22 mouse cellular contexts compared by ENCODE assay signal in the genomic region with DNA sequence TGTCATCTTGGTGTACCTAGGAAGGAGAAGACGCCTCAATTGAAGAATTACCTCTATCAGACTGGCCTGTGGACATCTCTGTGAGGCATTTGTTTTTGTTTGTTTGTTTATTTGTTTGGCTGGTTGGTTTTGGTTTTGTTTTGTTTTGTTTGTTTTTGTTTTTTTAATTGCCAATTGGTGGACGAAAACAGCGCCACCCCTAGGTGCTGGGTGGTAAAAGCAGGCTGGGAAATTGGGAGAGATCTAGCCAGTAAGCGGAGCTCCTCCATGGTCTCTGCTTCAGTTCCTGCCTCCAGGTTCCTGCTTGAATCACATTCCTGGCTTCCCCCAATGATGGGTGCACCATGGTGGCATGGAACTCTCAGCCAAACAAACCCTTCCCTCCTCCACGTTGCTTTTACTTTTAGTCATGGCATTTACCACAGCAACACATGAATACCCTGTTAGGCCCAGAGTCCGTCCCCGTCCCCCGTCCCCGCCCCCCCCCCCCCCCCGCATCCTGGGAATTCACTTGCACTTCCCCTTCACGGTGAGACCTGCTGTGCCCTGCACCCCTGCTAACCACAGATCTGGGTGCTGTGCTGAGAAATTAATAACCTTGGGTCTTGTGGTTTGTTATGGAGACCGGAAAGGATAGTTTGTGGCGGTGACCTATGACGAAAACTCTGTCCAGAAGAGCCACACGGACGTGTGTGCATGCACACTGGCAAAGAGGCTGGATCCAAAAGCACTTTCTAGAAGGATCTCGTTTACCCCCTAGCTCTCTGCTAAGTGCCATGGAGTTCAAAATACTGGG. TPM values are rescaled to one million over a fixed set of nuclear protein-coding genes. Genes with fewer than 3 reads are reported as not detected.
DNase-seq lines count a peak whose midpoint lies in the region; ATAC-seq and TF ChIP-seq lines count a peak whose summit lies in the region.
"Had no signal": no experiment of that assay in that cellular context is flagged by ENCODE, and none has a peak within 500 bp of the region (broad histone marks: within the 10 kb centered on the region; RNA-seq: fewer than 3 reads in every experiment).

No protein-coding gene starts in this region.

- peak; percentile 5 for DNase-seq in gastrocnemius, adult 2 months
- DNase-seq in gastrocnemius, postnatal 14 days: no peak
- DNase-seq in lung, adult 2 months: no peak
- DNase-seq in lung, postnatal 25 days (ENCODE audit: low spot score): no peak
- DNase-seq in G1E (ENCODE audit: low spot score) (peak; percentile 44), adipocyte (ENCODE audit: low spot score) (no peak)
- DNase-seq: adrenal gland, postnatal 36 days; cerebellum, adult 9-10 months; gastrocnemius, postnatal 10 days; heart, postnatal 14 days; kidney, adult 18-20 months; kidney, postnatal 25 days; layer of hippocampus, postnatal 36 days; left cerebral cortex, postnatal 4 days; lung, postnatal 4 days; thymus, adult 18-20 months had no signal

- no peak overlapping the region for H3K4me3 ChIP-seq in gastrocnemius, adult 2 months
- H3K4me3 ChIP-seq in lung, adult 2 months (replicated peaks; ENCODE audit: extremely low read depth, low read depth, low read length): no peak overlapping the region
- no peak overlapping the region; the same call in 1 of the 2 replicates for H3K4me3 ChIP-seq in G1E (ENCODE audit: low read depth, low read length)
- peak overlapping the region; percentile 81 for H3K4me3 ChIP-seq in megakaryocyte, embryonic 14.5 days (replicated peaks)
- no peak overlapping the region for H3K4me3 ChIP-seq in heart, embryonic 12.5 days
- H3K4me3 ChIP-seq: heart, embryonic 10.5 days; midbrain, embryonic 13.5 days had no signal

- TF ChIP-seq CTCF in gastrocnemius, adult 2 months (IDR thresholded peaks at IDR 0.05): peak; percentile 13; the same call in 1 of the 2 replicates
- TF ChIP-seq CTCF in lung, adult 2 months (IDR thresholded peaks at IDR 0.05; ENCODE audit: insufficient read depth, low read length): 0 out of 2 replicates have a peak, but pooled peaks have one; percentile 1
- TF ChIP-seq CTCF in G1E (IDR thresholded peaks at IDR 0.05; ENCODE audit: low read depth, low read length): no peak

- H3K4me1 ChIP-seq in lung, adult 2 months (ENCODE audit: control insufficient read depth, insufficient read depth, low read length): peaks cover 74% of the 10 kb centered on the region
- H3K4me1 ChIP-seq in G1E (ENCODE audit: insufficient read depth, low read depth, low read length): peaks cover 89% of the 10 kb centered on the region
- peaks cover 93% of the 10 kb centered on the region for H3K4me1 ChIP-seq in megakaryocyte, embryonic 14.5 days
- peaks cover 57% of the 10 kb centered on the region for H3K4me1 ChIP-seq in heart, embryonic 12.5 days (replicated peaks)

- H3K27me3 ChIP-seq in G1E (ENCODE audit: insufficient read depth, low read length): no peaks in the 10 kb centered on the region
- H3K27me3 ChIP-seq in megakaryocyte, embryonic 14.5 days (replicated peaks): no peaks in the 10 kb centered on the region
- no peaks in the 10 kb centered on the region for H3K27me3 ChIP-seq in heart, embryonic 12.5 days (replicated peaks)
- H3K27me3 ChIP-seq: midbrain, embryonic 13.5 days had no signal

- peaks cover 90% of the 10 kb centered on the region for H3K36me3 ChIP-seq in G1E (replicated peaks)
- peaks cover 11% of the 10 kb centered on the region for H3K36me3 ChIP-seq in megakaryocyte, embryonic 14.5 days (replicated peaks; ENCODE audit: low read length)
- H3K36me3 ChIP-seq in heart, embryonic 12.5 days: peaks cover 13% of the 10 kb centered on the region

- intact Hi-C loops in gastrocnemius, adult 2 months (cut with DNase I): no loop called here
- intact Hi-C loops in gastrocnemius, postnatal 14 days (cut with DNase I; ENCODE audit: low total_unique reads): no loop called here

- no peak for TF ChIP-seq POLR2A in lung, adult 2 months (IDR thresholded peaks at IDR 0.05; ENCODE audit: borderline replicate concordance, extremely low read depth, low read depth, low read length)

- WGBS in lung, adult 2 months: 65% methylated on average over 17 of the region's 17 CpGs
- 84% methylated on average over 17 of the region's 17 CpGs for WGBS in heart, embryonic 12.5 days

- H3K4me2 ChIP-seq in heart, embryonic 12.5 days: no peak overlapping the region
- H3K4me2 ChIP-seq: liver, embryonic 11.5 days; midbrain, embryonic 13.5 days had no signal

- peak; percentile 43 for ATAC-seq in G1E (ENCODE audit: extremely low read depth, insufficient number of reproducible peaks, low FRiP score, poor library complexity, severe bottlenecking)
- ATAC-seq in heart, embryonic 12.5 days (ENCODE audit: insufficient number of reproducible peaks, low FRiP score): no peak
- ATAC-seq: hindbrain, embryonic 16.5 days; midbrain, embryonic 13.5 days had no signal

- H3K9ac ChIP-seq in heart, embryonic 12.5 days: no peak overlapping the region
- H3K9ac ChIP-seq: midbrain, embryonic 13.5 days had no signal

- no peaks in the 10 kb centered on the region for H3K9me3 ChIP-seq in G1E (replicated peaks)
- no peaks in the 10 kb centered on the region for H3K9me3 ChIP-seq in megakaryocyte, embryonic 14.5 days
- H3K9me3 ChIP-seq in heart, embryonic 12.5 days (replicated peaks): no peaks in the 10 kb centered on the region; the same call in 1 of the 2 replicates
- H3K9me3 ChIP-seq: heart, embryonic 10.5 days; midbrain, embryonic 13.5 days had no signal

- H3K27ac ChIP-seq in gastrocnemius, adult 2 months: peak overlapping the region; percentile 20; the same call in 1 of the 2 replicates
- H3K27ac ChIP-seq in heart, embryonic 12.5 days (ENCODE audit: poor library complexity, severe bottlenecking): no peak overlapping the region
- H3K27ac ChIP-seq: midbrain, embryonic 13.5 days had no signal

RNA-seq across cellular contexts. Expression of gene Hdac7, which starts 27.9 kb away (rescaled TPM):
- total RNA-seq in gastrocnemius, adult 2 months (2021): 10 to 100 TPM; 10.2 to 11.6 TPM
- 10 to 100 TPM; 18.2 to 23.3 TPM for total RNA-seq in gastrocnemius, postnatal 14 days (2021)
- polyA plus RNA-seq in lung, adult 2 months (2012; rRNA removed): 254 and 294 TPM in 2 replicates
- total RNA-seq in G1E (2014; fragmentation: Nextera tagmentation) (20.4 and 21.1 TPM in 2 replicates), G1E (2017) (3.0 and 3.9 TPM in 2 replicates)
- 117 and 164 TPM in 2 replicates for polyA plus RNA-seq in G1E (2012)
- 26.8 and 31.2 TPM in 2 replicates for polyA plus RNA-seq in megakaryocyte, embryonic 14.5 days (2012; ENCODE audit: insufficient read depth, low replicate concordance)
- 27.4 and 27.8 TPM in 2 replicates for polyA plus RNA-seq in heart, embryonic 12.5 days (2016; fragmentation: Nextera tagmentation; extraction: Ambion mirVana)

RNA-seq across cellular contexts. Expression of gene Slc48a1, which starts 38.1 kb away (rescaled TPM):
- total RNA-seq in gastrocnemius, adult 2 months (2021): 10 to 100 TPM; 44.5 to 47.1 TPM
- 10 to 100 TPM; 39.9 to 40.3 TPM for total RNA-seq in gastrocnemius, postnatal 14 days (2021)
- polyA plus RNA-seq in lung, adult 2 months (2012; rRNA removed): 158 and 174 TPM in 2 replicates
- total RNA-seq in G1E (2014; fragmentation: Nextera tagmentation): 210 and 256 TPM in 2 replicates
- 108 and 116 TPM in 2 replicates for total RNA-seq in G1E (2017)
- 113 and 125 TPM in 2 replicates for polyA plus RNA-seq in G1E (2012)
- polyA plus RNA-seq in megakaryocyte, embryonic 14.5 days (2012; ENCODE audit: insufficient read depth, low replicate concordance): 58.7 and 61.4 TPM in 2 replicates
- polyA plus RNA-seq in heart, embryonic 12.5 days (2016; fragmentation: Nextera tagmentation; extraction: Ambion mirVana): 52.9 and 55.0 TPM in 2 replicates

RNA-seq across cellular contexts. Expression of gene Rapgef3, which starts 48.6 kb away (rescaled TPM):
- 10 to 100 TPM in 1 of 2 experiments, 1 to 10 TPM in 1; 9.8 to 13.6 TPM for total RNA-seq in gastrocnemius, adult 2 months (2021)
- 1 to 10 TPM; 6.2 to 9.7 TPM for total RNA-seq in gastrocnemius, postnatal 14 days (2021)
- polyA plus RNA-seq in lung, adult 2 months (2012; rRNA removed): 94.2 and 133 TPM in 2 replicates
- not detected in 2 replicates for total RNA-seq in G1E (2014; fragmentation: Nextera tagmentation)
- under 0.01 and 0.05 TPM in 2 replicates for total RNA-seq in G1E (2017)
- 0.23 and 0.25 TPM in 2 replicates for polyA plus RNA-seq in G1E (2012)
- 2.3 and 4.5 TPM in 2 replicates for polyA plus RNA-seq in megakaryocyte, embryonic 14.5 days (2012; ENCODE audit: insufficient read depth, low replicate concordance)
- 22.0 and 22.9 TPM in 2 replicates for polyA plus RNA-seq in heart, embryonic 12.5 days (2016; fragmentation: Nextera tagmentation; extraction: Ambion mirVana)

Comparison
In these comparisons a context has a peak if more than half of its experiments do, and no peak if none do; other contexts are left out.
1. DNase-seq: peak in gastrocnemius, adult 2 months (single experiment) and G1E (single experiment); none in gastrocnemius, postnatal 14 days (single experiment), lung, adult 2 months (single experiment), lung, postnatal 25 days (single experiment) and adipocyte (single experiment).